Mouse (Mus musculus) CH12.LX (cell line): ENCODE results near the gene Ctdspl.

ENCODE experiments used
- CTCF ChIP-seq, 2 experiments: IDR thresholded peaks in 1 of 2; conservative IDR thresholded peaks in 1 of 2; 2 replicates each; pipeline ENCODE4 v1.5.1; 2011 to 2012; ENCODE audit warnings: low read depth in 2 of 2, low read length in 2 of 2, improper control_type of control experiment in 1 of 2, inconsistent platforms in 1 of 2, mild to moderate bottlenecking in 1 of 2, moderate library complexity in 1 of 2
- EP300 ChIP-seq: IDR thresholded peaks from 2 replicates; pipeline ENCODE4 v1.6.1; 2011; ENCODE audit warnings: low read length, improper control_type of control experiment
- GABPA ChIP-seq: IDR thresholded peaks from 2 replicates; pipeline ENCODE4 v1.6.1; 2012; ENCODE audit warnings: low read depth, low read length, improper control_type of control experiment, inconsistent platforms; ENCODE audit not compliant: insufficient replicate concordance
- KAT2A ChIP-seq: IDR thresholded peaks from 2 replicates; pipeline ENCODE4 v1.6.1; 2012; ENCODE audit warnings: low read length, improper control_type of control experiment, inconsistent platforms; ENCODE audit not compliant: insufficient replicate concordance
- MAZ ChIP-seq: IDR thresholded peaks from 2 replicates; pipeline ENCODE4 v1.6.1; 2012; ENCODE audit warnings: low read depth, mild to moderate bottlenecking, inconsistent platforms, low read length, improper control_type of control experiment, moderate library complexity
- MXI1 ChIP-seq: IDR thresholded peaks from 2 replicates; pipeline ENCODE4 v1.6.1; 2011; ENCODE audit warnings: mild to moderate bottlenecking, low read depth, low read length, improper control_type of control experiment
- NELFE ChIP-seq: IDR thresholded peaks from 2 replicates; pipeline ENCODE4 v1.6.1; 2011; ENCODE audit warnings: low read depth, low read length, improper control_type of control experiment
- NRF1 ChIP-seq: IDR thresholded peaks from 2 replicates; pipeline ENCODE4 v1.6.1; 2014; ENCODE audit warnings: low read depth, mild to moderate bottlenecking, inconsistent platforms, low read length, improper control_type of control experiment, moderate library complexity
- TBP ChIP-seq: conservative IDR thresholded peaks from 2 replicates; pipeline ENCODE4 v1.6.1; 2011; ENCODE audit warnings: low read depth, low read length, improper control_type of control experiment
- TCF12 ChIP-seq: IDR thresholded peaks from 2 replicates; pipeline ENCODE4 v1.6.1; 2014; ENCODE audit warnings: low read depth, mild to moderate bottlenecking, inconsistent platforms, low read length, improper control_type of control experiment
- USF1 ChIP-seq: IDR thresholded peaks from 2 replicates; pipeline ENCODE4 v1.6.1; 2014; ENCODE audit warnings: low read depth, mild to moderate bottlenecking, inconsistent platforms, low read length, improper control_type of control experiment
- ZC3H11A ChIP-seq: IDR thresholded peaks from 2 replicates; pipeline ENCODE4 v1.6.1; 2012; ENCODE audit warnings: low read depth, mild to moderate bottlenecking, inconsistent platforms, low read length, improper control_type of control experiment
- ZMIZ1 ChIP-seq: IDR thresholded peaks from 2 replicates; pipeline ENCODE4 v1.6.1; 2012; ENCODE audit warnings: low read depth, mild to moderate bottlenecking, inconsistent platforms, low read length, improper control_type of control experiment
- ZNF384 ChIP-seq: IDR thresholded peaks from 2 replicates; pipeline ENCODE4 v1.6.1; 2012; ENCODE audit warnings: low read depth, low read length, improper control_type of control experiment, inconsistent platforms

GRCm38 (mm10) chr9:119031772-119032171 lies 105.5 kb downstream of the Ctdspl start:
- no peak for TF ChIP-seq NELFE
- no peak for TF ChIP-seq ZNF384
- TF ChIP-seq MXI1: no peak
- no peak for TF ChIP-seq ZC3H11A
- no peak for TF ChIP-seq NRF1
- no peak for TF ChIP-seq TCF12
- no peak for TF ChIP-seq CTCF (conservative IDR thresholded peaks at IDR 0.05 in 1 of 2, IDR thresholded peaks at IDR 0.05 in 1 of 2; ENCODE audit: low read depth in 2 of 2, low read length in 2 of 2)
- TF ChIP-seq TBP: no peak
- no peak for TF ChIP-seq EP300
- no peak for TF ChIP-seq MAZ
- no peak for TF ChIP-seq ZMIZ1
- TF ChIP-seq KAT2A: no peak
- TF ChIP-seq USF1: no peak
- TF ChIP-seq GABPA: no peak
